Mouse (Mus musculus) heart, adult 2 months (tissue): ENCODE measurements around the gene Irf2.

Experiments
- CTCF ChIP-seq: fragments of 200-600 bp; IDR thresholded peaks from 2 replicates; pipeline ENCODE4 v1.8.1; 2022; ENCODE audit warnings: antibody characterized with exemption, mild to moderate bottlenecking, moderate library complexity
- EP300 ChIP-seq: fragments of 200-500 bp; IDR thresholded peaks from 2 replicates; pipeline ENCODE4 v1.6.1; 2011; ENCODE audit warnings: low read depth, low read length, control low read depth; ENCODE audit not compliant: insufficient read depth

- no peak for TF ChIP-seq CTCF
- TF ChIP-seq EP300 = no peak
Observed at GRCm38 (mm10) chr8:46799706-46800105, 60.2 kb downstream of the Irf2 start.
